Mouse (Mus musculus) CH12.LX (cell line): Measurements from ENCODE around the gene Anks3. TPM values are rescaled to one million over a fixed set of nuclear protein-coding genes. Genes with fewer than 3 reads are reported as not detected.

Experiments used
- DNase-seq: peaks from one replicate; pipeline ENCODE4 v3.0.0-alpha.2; 2013; ENCODE audit errors: extremely low read depth
- H3K27ac ChIP-seq: 2 replicates; pipeline ENCODE4 v1.5.1; 2012; ENCODE audit warnings: low read depth, mild to moderate bottlenecking, control low read depth, moderate library complexity; ENCODE audit not compliant: insufficient read depth
- H3K27me3 ChIP-seq: replicated peaks from 2 replicates; pipeline ENCODE3; 2012; ENCODE audit warnings: inconsistent platforms
- H3K36me3 ChIP-seq, 2 experiments: replicated peaks in 1 of 2; 2 replicates each; pipeline versions ENCODE3 to v1.6.1; 2012; ENCODE audit warnings: inconsistent platforms in 1 of 2, low read length in 1 of 2, mild to moderate bottlenecking in 1 of 2, mixed read lengths in 1 of 2, moderate library complexity in 1 of 2; ENCODE audit not compliant: control insufficient read depth in 1 of 2, insufficient read depth in 1 of 2
- H3K4me1 ChIP-seq, 2 experiments: 2 replicates each; pipeline ENCODE4 v1.6.1; 2012; ENCODE audit warnings: inconsistent platforms in 1 of 2, moderate library complexity in 1 of 2; ENCODE audit not compliant: insufficient read depth in 2 of 2, control insufficient read depth in 1 of 2
- H3K4me2 ChIP-seq: 2 replicates; pipeline ENCODE4 v1.6.1; 2012; ENCODE audit warnings: low read depth, mild to moderate bottlenecking, control low read depth; ENCODE audit not compliant: poor library complexity, insufficient read depth, severe bottlenecking
- H3K4me3 ChIP-seq, 3 experiments: fragments of 150-350 bp in 1 of 3; sonication (generic) in 1 of 3; replicated peaks in 1 of 3; 2 replicates each; pipeline versions ENCODE3 to v1.5.1; 2011 to 2012; ENCODE audit warnings: low read depth in 2 of 3, low read length in 2 of 3, mild to moderate bottlenecking in 2 of 3, moderate library complexity in 2 of 3, control low read depth in 1 of 3, improper control_type of control experiment in 1 of 3, inconsistent platforms in 1 of 3, mixed read lengths in 1 of 3; ENCODE audit not compliant: poor library complexity in 1 of 3
- H3K79me2 ChIP-seq: replicated peaks from 2 replicates; pipeline ENCODE4 v1.6.1; 2012; ENCODE audit warnings: mild to moderate bottlenecking, moderate library complexity; ENCODE audit not compliant: control insufficient read depth, poor library complexity, insufficient read depth, severe bottlenecking; ENCODE audit errors: extremely low read depth
- H3K9ac ChIP-seq: 2 replicates; pipeline ENCODE4 v1.6.1; 2012; ENCODE audit warnings: low read depth, mild to moderate bottlenecking, control low read depth, moderate library complexity; ENCODE audit not compliant: insufficient read depth
- H3K9me3 ChIP-seq: replicated peaks from 2 replicates; pipeline ENCODE3; 2012; ENCODE audit warnings: low read length, inconsistent platforms, mixed read lengths
- BHLHE40 ChIP-seq: IDR thresholded peaks from 2 replicates; pipeline ENCODE4 v1.6.1; 2011; ENCODE audit warnings: mild to moderate bottlenecking, low read depth, low read length, improper control_type of control experiment
- CHD1 ChIP-seq: IDR thresholded peaks from 2 replicates; pipeline ENCODE4 v1.6.1; 2012; ENCODE audit warnings: low read depth, low read length, improper control_type of control experiment, inconsistent platforms
- CHD2 ChIP-seq: IDR thresholded peaks from 2 replicates; pipeline ENCODE4 v1.6.1; 2011; ENCODE audit warnings: low read length, improper control_type of control experiment
- CTCF ChIP-seq, 2 experiments: IDR thresholded peaks in 1 of 2; conservative IDR thresholded peaks in 1 of 2; 2 replicates each; pipeline ENCODE4 v1.5.1; 2011 to 2012; ENCODE audit warnings: low read depth in 2 of 2, low read length in 2 of 2, improper control_type of control experiment in 1 of 2, inconsistent platforms in 1 of 2, mild to moderate bottlenecking in 1 of 2, moderate library complexity in 1 of 2
- E2F4 ChIP-seq: IDR thresholded peaks from 2 replicates; pipeline ENCODE4 v1.6.1; 2011; ENCODE audit warnings: low read depth, low read length, improper control_type of control experiment; ENCODE audit not compliant: insufficient replicate concordance
- ELF1 ChIP-seq: IDR thresholded peaks from 2 replicates; pipeline ENCODE4 v1.6.1; 2014; ENCODE audit warnings: low read depth, mild to moderate bottlenecking, inconsistent platforms, low read length, improper control_type of control experiment
- EP300 ChIP-seq: IDR thresholded peaks from 2 replicates; pipeline ENCODE4 v1.6.1; 2011; ENCODE audit warnings: low read length, improper control_type of control experiment
- ETS1 ChIP-seq: conservative IDR thresholded peaks from 2 replicates; pipeline ENCODE4 v1.6.1; 2012; ENCODE audit warnings: low read depth, mild to moderate bottlenecking, inconsistent platforms, low read length, improper control_type of control experiment, moderate library complexity
- GABPA ChIP-seq: IDR thresholded peaks from 2 replicates; pipeline ENCODE4 v1.6.1; 2012; ENCODE audit warnings: low read depth, low read length, improper control_type of control experiment, inconsistent platforms; ENCODE audit not compliant: insufficient replicate concordance
- HCFC1 ChIP-seq: IDR thresholded peaks from 2 replicates; pipeline ENCODE4 v1.6.1; 2012; ENCODE audit warnings: low read depth, mild to moderate bottlenecking, inconsistent platforms, low read length, improper control_type of control experiment
- IRF4 ChIP-seq: IDR thresholded peaks from 2 replicates; pipeline ENCODE4 v1.6.1; 2014; ENCODE audit warnings: low read depth, mild to moderate bottlenecking, inconsistent platforms, low read length, improper control_type of control experiment
- JUN ChIP-seq: IDR thresholded peaks from 2 replicates; pipeline ENCODE4 v1.6.1; 2011; ENCODE audit warnings: low read depth, mild to moderate bottlenecking, low read length, improper control_type of control experiment, moderate library complexity; ENCODE audit not compliant: insufficient read depth
- JUND ChIP-seq: conservative IDR thresholded peaks from 2 replicates; pipeline ENCODE4 v1.6.1; 2011; ENCODE audit warnings: low read depth, low read length, improper control_type of control experiment
- KAT2A ChIP-seq: IDR thresholded peaks from 2 replicates; pipeline ENCODE4 v1.6.1; 2012; ENCODE audit warnings: low read length, improper control_type of control experiment, inconsistent platforms; ENCODE audit not compliant: insufficient replicate concordance
- MAFK ChIP-seq: IDR thresholded peaks from 2 replicates; pipeline ENCODE4 v1.6.1; 2011; ENCODE audit warnings: low read length, improper control_type of control experiment; ENCODE audit not compliant: insufficient replicate concordance
- MAX ChIP-seq: IDR thresholded peaks from 2 replicates; pipeline ENCODE4 v1.6.1; 2011; ENCODE audit warnings: low read length, improper control_type of control experiment
- MAZ ChIP-seq: IDR thresholded peaks from 2 replicates; pipeline ENCODE4 v1.6.1; 2012; ENCODE audit warnings: low read depth, mild to moderate bottlenecking, inconsistent platforms, low read length, improper control_type of control experiment, moderate library complexity
- MEF2A ChIP-seq: IDR thresholded peaks from 2 replicates; pipeline ENCODE4 v1.6.1; 2014; ENCODE audit warnings: low read depth, mild to moderate bottlenecking, inconsistent platforms, low read length, improper control_type of control experiment, borderline replicate concordance
- MXI1 ChIP-seq: IDR thresholded peaks from 2 replicates; pipeline ENCODE4 v1.6.1; 2011; ENCODE audit warnings: mild to moderate bottlenecking, low read depth, low read length, improper control_type of control experiment
- MYC ChIP-seq: IDR thresholded peaks from 2 replicates; pipeline ENCODE4 v1.6.1; 2011; ENCODE audit warnings: low read depth, mild to moderate bottlenecking, improper control_type of control experiment, low read length
- NELFE ChIP-seq: IDR thresholded peaks from 2 replicates; pipeline ENCODE4 v1.6.1; 2011; ENCODE audit warnings: low read depth, low read length, improper control_type of control experiment
- NRF1 ChIP-seq: IDR thresholded peaks from 2 replicates; pipeline ENCODE4 v1.6.1; 2014; ENCODE audit warnings: low read depth, mild to moderate bottlenecking, inconsistent platforms, low read length, improper control_type of control experiment, moderate library complexity
- PAX5 ChIP-seq: IDR thresholded peaks from 2 replicates; pipeline ENCODE4 v1.6.1; 2012; ENCODE audit warnings: low read length, inconsistent platforms, mixed read lengths
- POLR2A ChIP-seq: IDR thresholded peaks from 2 replicates; pipeline ENCODE4 v1.6.1; 2011; ENCODE audit warnings: low read depth, mild to moderate bottlenecking, improper control_type of control experiment, low read length
- RAD21 ChIP-seq: IDR thresholded peaks from 2 replicates; pipeline ENCODE4 v1.6.1; 2011; ENCODE audit warnings: low read depth, mild to moderate bottlenecking, low read length, improper control_type of control experiment, moderate library complexity
- RCOR1 ChIP-seq: conservative IDR thresholded peaks from 2 replicates; pipeline ENCODE4 v1.6.1; 2012; ENCODE audit warnings: low read depth, mild to moderate bottlenecking, inconsistent platforms, low read length, improper control_type of control experiment
- SIN3A ChIP-seq: IDR thresholded peaks from 2 replicates; pipeline ENCODE4 v1.6.1; 2012; ENCODE audit warnings: low read length, improper control_type of control experiment, inconsistent platforms
- SMC3 ChIP-seq: IDR thresholded peaks from 2 replicates; pipeline ENCODE4 v1.6.1; 2011; ENCODE audit warnings: low read depth, low read length, improper control_type of control experiment
- TBP ChIP-seq: conservative IDR thresholded peaks from 2 replicates; pipeline ENCODE4 v1.6.1; 2011; ENCODE audit warnings: low read depth, low read length, improper control_type of control experiment
- TCF12 ChIP-seq: IDR thresholded peaks from 2 replicates; pipeline ENCODE4 v1.6.1; 2014; ENCODE audit warnings: low read depth, mild to moderate bottlenecking, inconsistent platforms, low read length, improper control_type of control experiment
- UBTF ChIP-seq: IDR thresholded peaks from 2 replicates; pipeline ENCODE4 v1.6.1; 2012; ENCODE audit warnings: low read depth, mild to moderate bottlenecking, inconsistent platforms, low read length, improper control_type of control experiment, moderate library complexity
- USF1 ChIP-seq: IDR thresholded peaks from 2 replicates; pipeline ENCODE4 v1.6.1; 2014; ENCODE audit warnings: low read depth, mild to moderate bottlenecking, inconsistent platforms, low read length, improper control_type of control experiment
- USF2 ChIP-seq: conservative IDR thresholded peaks from 2 replicates; pipeline ENCODE4 v1.6.1; 2011; ENCODE audit warnings: low read depth, low read length, improper control_type of control experiment
- ZC3H11A ChIP-seq: IDR thresholded peaks from 2 replicates; pipeline ENCODE4 v1.6.1; 2012; ENCODE audit warnings: low read depth, mild to moderate bottlenecking, inconsistent platforms, low read length, improper control_type of control experiment
- ZKSCAN1 ChIP-seq: IDR thresholded peaks from 2 replicates; pipeline ENCODE4 v1.6.1; 2012; ENCODE audit warnings: low read depth, inconsistent platforms, low read length, improper control_type of control experiment, borderline replicate concordance
- ZMIZ1 ChIP-seq: IDR thresholded peaks from 2 replicates; pipeline ENCODE4 v1.6.1; 2012; ENCODE audit warnings: low read depth, mild to moderate bottlenecking, inconsistent platforms, low read length, improper control_type of control experiment
- ZNF384 ChIP-seq: IDR thresholded peaks from 2 replicates; pipeline ENCODE4 v1.6.1; 2012; ENCODE audit warnings: low read depth, low read length, improper control_type of control experiment, inconsistent platforms
- dilution Hi-C: fragments of 300-500 bp; cut with MboI; formaldehyde crosslinking; loops from 2 replicates; pipeline ENCODE4 v1.14.3; 2020; ENCODE audit warnings: low sequenced_read_pairs; ENCODE audit not compliant: extremely low pct_unique_long_range_greater_than_20kb, extremely low pct_ligation_motif_present
- in situ Hi-C: fragments of 300-500 bp; cut with MboI; formaldehyde crosslinking; loops from 3 replicates; pipeline ENCODE4 v1.14.3; 2019; ENCODE audit warnings: low sequenced_read_pairs, low pct_ligation_motif_present, low pct_unique_long_range_greater_than_20kb, mixed read lengths
- polyA plus RNA-seq: library from polyadenylated mRNA; unstranded; fragments of >175 nt; gene quantifications from 2 replicates; pipeline ENCODE4 v1.2.1, GENCODE M21; 2012; ENCODE audit warnings: low read depth; ENCODE audit not compliant: insufficient read length
- total RNA-seq, 2 experiments: library from RNA; depleted of rRNA; stranded (reverse); fragments of 300-350 nt in 1 of 2; fragments of >200 nt in 1 of 2; gene quantifications; 2 replicates each; pipeline ENCODE4 v1.2.3; 2012 to 2014

Anks3 gene
- total and polyA plus RNA-seq, 3 experiments, result 17.0 to 34.9 (median 24.4) TPM

DNA sequence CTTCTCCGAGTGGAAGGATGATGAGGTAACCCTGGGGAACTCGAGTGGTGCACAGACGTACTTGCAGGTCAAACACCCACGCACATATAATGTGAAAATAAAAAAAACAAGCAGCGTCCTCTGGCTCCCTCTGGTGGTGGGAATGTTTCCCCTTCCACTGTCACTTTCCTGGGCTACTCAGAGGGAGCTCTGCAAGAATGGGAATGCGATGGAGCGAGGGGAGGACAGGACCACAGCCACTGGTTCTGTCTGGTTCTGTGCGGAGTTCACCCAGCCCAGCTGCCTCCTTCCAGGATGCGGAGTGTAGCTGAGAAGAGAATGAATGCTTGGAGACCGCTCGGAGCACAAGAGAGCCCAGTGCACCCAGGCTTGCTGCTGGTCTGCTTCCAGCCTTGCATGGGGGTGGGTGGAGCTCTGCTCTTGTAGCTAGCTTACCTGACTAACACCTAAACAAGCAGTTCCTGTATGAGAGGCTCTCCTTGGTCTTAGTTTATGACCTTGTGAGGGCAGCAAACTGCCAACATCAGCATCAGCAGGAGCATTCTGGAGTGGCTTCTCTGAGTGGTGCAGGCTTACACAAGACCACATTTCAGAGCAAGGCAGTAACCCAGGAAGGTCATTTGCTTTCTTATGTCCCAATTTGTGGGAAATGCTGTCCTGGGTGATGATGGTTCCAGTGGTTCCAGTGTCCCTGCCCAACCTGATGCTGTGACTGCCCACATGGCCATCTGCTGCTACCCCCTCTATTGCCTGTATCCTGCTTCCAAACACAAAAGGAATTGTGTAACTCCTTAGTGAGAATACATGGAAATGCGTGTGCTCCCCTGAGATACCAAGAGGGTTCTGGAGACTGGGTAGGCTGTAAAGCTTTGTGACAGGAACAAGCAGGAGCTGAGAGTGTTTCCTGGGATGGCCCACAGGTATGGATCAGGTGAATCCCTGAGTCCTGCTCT is 49.9 kb downstream of the Anks3 start:
- Histone ChIP-seq H3K9ac (no peak overlapping the region), H3K27ac (no peak overlapping the region), H3K27me3 (no peaks in the 10 kb centered on the region), H3K36me3 (peaks cover 15 to 32% of the 10 kb centered on the region in 2 experiments), H3K4me2 (no peak overlapping the region), H3K4me3 (peak overlapping the region in 1 of 3 experiments; percentile 34), H3K9me3 (no peaks in the 10 kb centered on the region), H3K79me2 (no peaks in the 10 kb centered on the region), H3K4me1 (peaks cover 27 to 50% of the 10 kb centered on the region in 2 experiments)
- dilution Hi-C loops (no loop called here), in situ Hi-C loops (no loop called here)
- peak; percentile 77 for DNase-seq
- TF ChIP-seq CHD1 (no peak), CHD2 (no peak), TCF12 (peak; percentile 46; the same call in 1 of the 2 replicates), EP300 (0 out of 2 replicates have a peak, but pooled peaks have one; percentile 13), MAX (no peak), JUN (no peak), ZMIZ1 (no peak), USF1 (no peak), CTCF (conservative IDR thresholded peaks at IDR 0.05 in 1 of 2, IDR thresholded peaks at IDR 0.05 in 1 of 2; ENCODE audit: low read depth in 2 of 2, low read length in 2 of 2) (peak; percentile 97 to 100), GABPA (no peak), ELF1 (0 out of 2 replicates have a peak, but pooled peaks have one; percentile 33), BHLHE40 (peak; percentile 51; the same call in 1 of the 2 replicates), NELFE (no peak; the same call in 1 of the 2 replicates), MAFK (0 out of 2 replicates have a peak, but pooled peaks have one; percentile 20), IRF4 (peak; percentile 72), MYC (0 out of 2 replicates have a peak, but pooled peaks have one; percentile 41), PAX5 (no peak), UBTF (no peak), NRF1 (0 out of 2 replicates have a peak, but pooled peaks have one; percentile 17), HCFC1 (peak; percentile 45), ZC3H11A (peak; percentile 66), MAZ (0 out of 2 replicates have a peak, but pooled peaks have one; percentile 51), ZKSCAN1 (no peak), MXI1 (peak; percentile 61), JUND (0 out of 2 replicates have a peak, but pooled peaks have one; percentile 37), E2F4 (no peak), KAT2A (0 out of 2 replicates have a peak, but pooled peaks have one; percentile 27), RCOR1 (peak; percentile 59; the same call in 1 of the 2 replicates), ZNF384 (peak; percentile 93), USF2 (no peak), MEF2A (0 out of 2 replicates have a peak, but pooled peaks have one; percentile 32), SIN3A (peak; percentile 76), ETS1 (no peak), SMC3 (peak; percentile 89), RAD21 (no peak; the same call in none of the 2 replicates), TBP (no peak), POLR2A (no peak)
